Mouse (Mus musculus) brain, embryonic 14.5 days (tissue): ENCODE data around the gene Gm21981. TPM values are rescaled to one million over a fixed set of nuclear protein-coding genes. Genes with fewer than 3 reads are reported as not detected.

ENCODE experiments used
- DNase-seq: peaks from one replicate; pipeline ENCODE4 v3.0.0-alpha.2; 2011; ENCODE audit warnings: low read depth
- CTCF ChIP-seq: fragments of 200-500 bp; IDR thresholded peaks from 2 replicates; pipeline ENCODE4 v1.5.1; 2012; ENCODE audit warnings: inconsistent platforms, mild to moderate bottlenecking, moderate library complexity, borderline replicate concordance; ENCODE audit not compliant: insufficient read depth, insufficient read length; ENCODE audit errors: extremely low read depth
- POLR2A ChIP-seq: fragments of 200-500 bp; IDR thresholded peaks from 2 replicates; pipeline ENCODE4 v1.6.1; 2012; ENCODE audit warnings: mild to moderate bottlenecking, inconsistent platforms, borderline replicate concordance; ENCODE audit not compliant: poor library complexity, insufficient read depth, insufficient read length, severe bottlenecking; ENCODE audit errors: extremely low read depth
- polyA plus RNA-seq: library from polyadenylated mRNA; depleted of rRNA; stranded (reverse); fragments of >200 nt; gene quantifications from 2 replicates; pipeline ENCODE4 v1.2.3, GENCODE M21; 2012; rRNA removed

Gm21981 gene
- 4.9 and 5.1 TPM in 2 replicates for polyA plus RNA-seq

- DNase-seq, result no peak
- TF ChIP-seq CTCF (no peak), POLR2A (no peak)
These were observed at the start of gene Gm21981 for GRCm38 (mm10) chr17:47694442-47694502. Gene Gm21981 (minus strand): TSS chr17:47694455.

- DNase-seq, result no peak
These were observed 48.9 kb upstream of the Gm21981 start for GRCm38 (mm10) chr17:47742991-47743734.

GRCm38 (mm10) chr17:47740186-47740585 lies 45.9 kb upstream of the Gm21981 start:
- DNase-seq, result no peak
- no peak for TF ChIP-seq POLR2A
- no peak for TF ChIP-seq CTCF

More at GRCm38 (mm10) chr17:47742991-47743734, 48.9 kb upstream of the Gm21981 start:
- TF ChIP-seq POLR2A (no peak), CTCF (peak; percentile 44; the same call in 1 of the 2 replicates)

- no peak for TF ChIP-seq CTCF
- no peak for TF ChIP-seq POLR2A
- DNase-seq, result peak; percentile 44
These were observed 44.9 kb upstream of the Gm21981 start for GRCm38 (mm10) chr17:47738879-47739798.

- no peak for TF ChIP-seq POLR2A
- TF ChIP-seq CTCF, result no peak
- peak; percentile 29 for DNase-seq
These were observed 44.0 kb upstream of the Gm21981 start for GRCm38 (mm10) chr17:47738066-47738878.

GRCm38 (mm10) chr17:47737271-47738065 lies 43.2 kb upstream of the Gm21981 start:
- peak; percentile 63 for DNase-seq
- TF ChIP-seq POLR2A, result no peak
- TF ChIP-seq CTCF, result no peak

GRCm38 (mm10) chr17:47736856-47737255 lies 42.6 kb upstream of the Gm21981 start, which contains the start of gene Tfeb:
Gene Tfeb (plus strand): TSS chr17:47737030.
- TF ChIP-seq CTCF (peak; percentile 93), POLR2A (no peak)
- DNase-seq, result peak; percentile 96

- DNase-seq, result no peak
- TF ChIP-seq POLR2A, result no peak
These were observed 41.4 kb upstream of the Gm21981 start for GRCm38 (mm10) chr17:47735553-47736100.

- no peak for DNase-seq
- no peak for TF ChIP-seq CTCF
These were observed 36.6 kb upstream of the Gm21981 start for GRCm38 (mm10) chr17:47730633-47731575.

GRCm38 (mm10) chr17:47726566-47726965 lies 32.3 kb upstream of the Gm21981 start, which contains the start of gene Pgc:
Gene Pgc (plus strand): TSS chr17:47726842.
- no peak for TF ChIP-seq POLR2A
- TF ChIP-seq CTCF, result no peak
- DNase-seq, result no peak
